Mouse (Mus musculus) cerebellum, adult 2 months (tissue): ENCODE results near the gene Dcaf8.

ENCODE experiments used
- CTCF ChIP-seq: fragments of 200-500 bp; IDR thresholded peaks from 2 replicates; pipeline ENCODE4 v1.5.1; 2011; ENCODE audit warnings: low read depth, mild to moderate bottlenecking, control low read depth, low read length, moderate library complexity, borderline replicate concordance; ENCODE audit not compliant: insufficient read depth
- POLR2A ChIP-seq: fragments of 200-500 bp; IDR thresholded peaks from 2 replicates; pipeline ENCODE4 v1.6.1; 2011; ENCODE audit warnings: low read length, control low read depth, borderline replicate concordance; ENCODE audit not compliant: insufficient read depth

GRCm38 (mm10) chr1:172205741-172206087, 57.8 kb downstream of the Dcaf8 start:
- no peak for TF ChIP-seq POLR2A
- TF ChIP-seq CTCF, result no peak
